Mouse (Mus musculus): Measurements from ENCODE around the gene Slc7a4.
A peak's percentile ranks its signal among the peaks of the same experiment; 100 is the strongest.
"Not testable (repeated sequence)": the region's sequence is repeated elsewhere in the genome, so short reads cannot be mapped to it uniquely, and the experiment has no call there.

Gene Slc7a4

DNA sequence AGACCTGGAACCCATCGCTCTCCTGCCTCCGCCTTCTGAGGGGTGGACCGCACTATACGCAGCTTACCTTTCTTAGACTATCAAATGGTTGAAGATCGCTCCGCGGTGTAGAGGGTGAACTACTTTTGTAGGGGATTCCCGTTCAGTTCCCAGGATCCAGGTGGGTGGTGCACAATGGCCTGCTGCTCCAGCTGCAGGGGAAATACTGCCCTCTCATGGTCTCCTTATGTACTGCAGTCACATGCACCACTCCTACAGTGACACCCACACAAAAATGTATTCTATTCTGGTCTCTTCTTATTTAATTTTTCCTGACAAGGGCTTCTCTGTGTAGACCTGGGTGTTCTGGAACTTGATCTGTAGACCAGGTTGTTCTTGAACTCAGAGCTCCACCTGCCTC lies at the start of gene Slc7a4:
Slc7a4 (minus strand) TSS at position 151 of the 400 bp plus-strand sequence.
- DNase-seq (ENCODE audit: low spot score in 2 of 2): no peak

DNA sequence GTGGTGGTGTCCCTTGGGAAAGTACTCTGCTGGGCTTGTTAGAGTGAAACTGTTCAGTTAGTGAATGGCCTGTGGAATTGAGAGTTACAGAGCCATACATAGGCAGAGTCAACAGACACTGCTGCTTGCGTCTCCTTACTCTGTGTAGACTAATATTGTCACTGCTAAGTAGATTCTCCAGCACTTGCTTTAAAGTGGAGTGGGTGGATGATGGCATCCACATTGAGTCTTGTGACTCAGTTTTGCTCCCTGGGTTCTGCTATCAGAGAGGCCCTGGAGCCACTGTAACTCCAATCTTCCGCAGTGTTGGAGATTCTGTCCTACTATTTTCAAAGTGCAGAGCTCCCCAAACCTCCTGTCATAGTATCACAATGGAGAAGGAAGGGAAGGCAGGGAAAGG lies 49.6 kb upstream of the Slc7a4 start:
- no peak for DNase-seq (ENCODE audit: low spot score in 2 of 2)

DNA sequence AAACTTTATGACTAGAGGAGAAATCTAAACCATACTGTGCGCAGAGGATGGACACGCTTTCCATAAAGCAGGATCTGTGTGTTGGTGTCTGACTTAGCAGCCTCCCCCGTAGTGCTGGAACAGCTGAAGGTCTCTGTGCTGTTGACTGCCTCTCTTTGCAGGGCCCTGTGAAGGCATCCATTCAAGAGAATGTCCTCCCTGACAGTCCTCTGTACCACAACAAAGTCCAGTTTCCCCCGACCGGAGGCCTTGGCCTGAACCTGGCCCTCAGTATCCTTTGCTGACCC lies 43.2 kb upstream of the Slc7a4 start:
- DNase-seq (ENCODE audit: low spot score in 2 of 2): no peak

DNA sequence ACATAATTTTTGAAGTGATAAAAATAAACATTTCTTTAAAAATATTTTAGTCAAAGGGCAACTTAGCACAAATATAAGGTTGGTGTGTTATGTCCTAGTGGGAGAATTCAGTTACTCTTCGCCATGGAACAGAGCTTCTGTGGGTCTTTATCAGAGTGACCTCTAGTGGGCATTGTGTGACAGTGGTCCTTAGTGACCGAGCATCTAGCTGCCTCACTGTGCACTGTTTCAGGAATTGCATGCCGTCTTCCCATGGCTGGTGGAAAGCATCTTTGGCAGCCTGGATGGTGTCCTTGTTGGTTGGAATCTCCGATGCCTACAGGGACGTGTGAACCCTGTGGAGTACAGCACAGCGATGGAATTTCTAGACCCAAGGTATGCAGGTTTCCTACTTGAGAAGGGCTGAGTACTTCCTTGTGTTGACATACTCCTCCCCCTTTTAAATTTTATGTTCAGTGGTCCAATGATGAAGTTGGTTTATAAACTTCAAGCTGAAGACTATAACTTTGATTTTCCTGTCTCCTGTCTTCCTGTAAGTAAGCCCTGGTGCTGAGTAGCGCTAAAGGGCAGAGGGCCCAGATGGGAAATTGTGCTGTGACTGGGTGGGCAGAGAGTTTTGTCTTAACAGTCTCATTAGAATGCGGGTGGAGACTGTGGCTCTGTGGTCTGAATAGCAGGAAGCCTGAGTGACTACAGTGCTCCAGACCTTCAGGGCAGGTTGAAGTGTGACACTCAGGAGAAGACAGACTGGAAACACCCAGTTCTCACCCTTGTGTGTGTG lies 42.7 kb upstream of the Slc7a4 start:
- no peak for DNase-seq (ENCODE audit: low spot score in 2 of 2)

DNA sequence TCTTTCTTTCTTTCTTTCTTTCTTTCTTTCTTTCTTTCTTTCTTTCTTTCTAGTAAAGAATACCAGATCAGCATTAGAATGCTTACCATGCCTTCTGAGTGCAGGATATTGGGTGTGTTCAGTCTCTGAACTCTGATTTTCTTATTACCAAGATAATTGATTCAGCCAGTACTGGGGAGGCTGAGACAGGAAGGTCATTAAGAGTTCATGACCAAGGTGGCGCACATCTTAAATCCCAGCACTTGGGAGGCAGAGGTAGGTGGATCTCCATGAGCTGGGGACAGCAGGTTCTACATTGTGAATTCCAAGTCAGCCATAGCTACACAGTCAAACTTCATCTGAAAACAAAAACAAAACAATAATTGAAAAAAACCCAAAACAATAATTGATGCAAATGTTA lies 38.9 kb upstream of the Slc7a4 start:
- no peak for DNase-seq (ENCODE audit: low spot score in 2 of 2)

DNA sequence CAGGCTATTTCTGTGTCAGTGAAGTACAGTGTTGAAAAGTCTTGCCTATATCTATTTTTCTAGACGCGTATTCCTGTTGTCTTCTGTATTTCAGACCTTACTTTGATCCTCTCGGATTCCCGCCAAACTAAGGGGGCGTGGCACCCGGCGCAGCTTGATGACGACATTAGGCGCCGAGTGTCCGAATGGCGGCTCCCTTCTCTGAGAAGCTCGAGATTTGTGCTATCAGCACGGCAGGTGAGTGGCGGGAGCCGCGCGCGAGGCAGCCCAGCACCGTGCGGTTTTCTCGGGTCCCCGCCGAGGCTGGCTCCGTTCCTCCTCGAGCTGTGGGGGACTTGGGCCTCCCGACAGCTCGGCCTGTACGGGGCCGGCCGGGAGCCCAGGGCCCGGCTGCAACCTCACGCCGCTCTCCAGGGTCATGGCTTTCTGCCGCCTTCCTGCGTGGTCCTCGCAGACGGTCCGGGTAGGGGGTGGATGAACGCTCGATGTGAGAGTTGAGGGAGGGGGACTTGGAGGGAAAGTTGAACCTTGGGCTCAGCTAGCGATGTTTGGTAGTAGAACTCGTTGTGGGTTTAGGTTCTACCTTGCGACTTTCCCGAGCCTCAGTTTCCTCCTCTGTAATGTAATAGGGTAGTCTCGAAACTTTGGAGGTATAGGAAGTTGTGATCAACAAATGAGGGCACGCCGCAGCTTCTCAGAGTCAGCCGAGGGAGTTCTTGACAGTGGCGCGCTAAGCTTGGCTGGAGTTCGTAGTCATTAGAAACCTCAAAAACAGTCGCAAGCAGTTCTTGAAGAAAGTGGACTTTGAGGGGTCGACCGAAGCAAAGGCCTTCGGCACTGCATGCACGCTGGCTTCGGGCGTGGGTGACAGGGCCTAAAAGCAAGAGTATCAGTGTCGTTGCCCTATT lies 36.4 kb upstream of the Slc7a4 start, which contains the start of gene Smpd4:
Smpd4 (plus strand) TSS at position 157 of the 908 bp plus-strand sequence.
- peak; percentile 93 to 96 for DNase-seq (ENCODE audit: low spot score in 2 of 2)

DNA sequence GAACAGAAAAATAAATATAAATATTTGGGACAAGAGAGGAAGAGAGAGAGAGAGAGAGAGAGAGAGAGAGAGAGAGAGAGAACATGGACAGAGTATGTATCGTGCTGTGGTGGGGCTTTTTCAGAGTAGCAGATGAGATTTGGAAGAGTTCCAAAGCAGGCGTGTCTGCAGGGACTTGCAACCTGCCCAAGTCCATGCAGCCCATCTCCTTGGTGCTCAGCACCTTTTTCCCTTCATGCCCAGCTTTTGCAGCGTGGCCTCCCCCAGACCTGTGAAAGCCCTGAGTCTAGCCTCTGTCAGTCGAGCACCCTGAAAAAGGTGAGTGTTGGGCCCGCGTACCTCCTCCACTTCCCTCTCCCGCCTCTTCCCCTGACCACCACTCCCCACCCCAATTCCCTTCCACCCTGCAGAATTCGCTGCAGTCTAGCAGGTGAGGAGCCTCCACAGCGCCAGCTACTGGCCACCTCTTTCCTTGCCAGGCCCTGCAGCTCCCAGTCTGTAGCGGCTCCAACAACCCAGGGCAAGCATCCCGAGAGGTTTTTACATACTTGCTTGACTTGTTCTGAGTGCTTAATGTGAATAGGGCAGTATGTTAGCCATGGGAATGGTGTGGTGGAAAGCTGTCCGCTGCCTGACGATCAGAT lies 35.0 kb upstream of the Slc7a4 start:
- peak in 1 of 2 experiments; percentile 48 for DNase-seq (ENCODE audit: low spot score in 2 of 2)

DNA sequence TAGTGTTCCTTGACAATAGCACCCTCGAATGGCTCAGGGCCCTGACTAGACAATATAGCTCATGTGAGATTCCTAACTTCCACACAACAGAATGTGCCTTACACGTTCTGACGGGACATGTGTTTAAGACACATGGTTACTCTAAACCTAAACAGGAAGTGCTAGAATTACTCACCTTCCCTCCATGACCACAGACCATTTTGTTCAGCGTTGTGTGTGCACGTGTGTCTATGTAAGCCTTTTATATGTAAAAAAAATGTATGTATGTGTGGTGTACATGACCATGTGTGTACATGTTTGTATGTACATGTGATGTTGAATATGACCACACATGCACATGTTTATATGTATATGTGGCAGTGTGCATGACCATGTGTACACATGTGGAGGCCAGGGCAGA lies 33.2 kb upstream of the Slc7a4 start:
- no peak for DNase-seq (ENCODE audit: low spot score in 2 of 2)

DNA sequence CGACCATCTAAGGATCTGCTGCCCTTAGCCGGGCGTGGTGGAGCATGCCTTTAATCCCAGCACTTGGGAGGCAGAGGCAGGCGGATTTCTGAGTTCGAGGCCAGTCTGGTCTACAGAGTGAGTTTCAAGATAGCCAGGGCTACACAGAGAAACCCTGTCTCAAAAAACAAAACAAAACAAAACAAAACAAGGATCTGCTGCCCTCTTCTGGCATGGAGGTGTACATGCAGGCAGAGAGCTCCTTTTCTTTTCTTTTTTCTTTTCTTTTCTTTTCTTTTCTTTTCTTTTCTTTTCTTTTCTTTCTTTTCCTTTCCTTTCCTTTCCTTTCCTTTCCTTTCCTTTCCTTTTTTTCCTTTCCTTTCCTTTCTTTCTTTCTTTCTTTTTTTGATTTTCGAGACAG lies 31.7 kb upstream of the Slc7a4 start:
- DNase-seq (ENCODE audit: low spot score in 2 of 2): not testable (repeated sequence)

DNA sequence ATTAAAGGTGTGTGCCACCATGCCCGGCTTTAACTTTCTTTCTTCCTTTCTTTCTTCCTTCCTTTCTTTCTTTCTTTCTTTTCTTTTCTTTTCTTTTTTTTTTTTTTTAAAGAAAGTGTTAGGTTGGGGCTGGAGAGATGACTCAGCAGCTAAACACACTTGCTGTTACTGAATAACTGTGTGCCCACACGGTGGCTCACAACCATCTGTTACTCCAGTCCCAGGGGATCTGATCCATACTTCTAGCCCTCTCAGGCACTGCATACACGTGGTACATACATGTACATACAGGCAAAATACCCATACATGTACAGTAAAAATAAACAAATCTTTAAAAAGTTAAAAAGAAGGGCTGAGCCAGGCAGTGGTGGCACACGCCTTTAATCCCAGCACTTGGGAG lies 28.4 kb upstream of the Slc7a4 start:
- no peak for DNase-seq (ENCODE audit: low spot score in 2 of 2)

DNA sequence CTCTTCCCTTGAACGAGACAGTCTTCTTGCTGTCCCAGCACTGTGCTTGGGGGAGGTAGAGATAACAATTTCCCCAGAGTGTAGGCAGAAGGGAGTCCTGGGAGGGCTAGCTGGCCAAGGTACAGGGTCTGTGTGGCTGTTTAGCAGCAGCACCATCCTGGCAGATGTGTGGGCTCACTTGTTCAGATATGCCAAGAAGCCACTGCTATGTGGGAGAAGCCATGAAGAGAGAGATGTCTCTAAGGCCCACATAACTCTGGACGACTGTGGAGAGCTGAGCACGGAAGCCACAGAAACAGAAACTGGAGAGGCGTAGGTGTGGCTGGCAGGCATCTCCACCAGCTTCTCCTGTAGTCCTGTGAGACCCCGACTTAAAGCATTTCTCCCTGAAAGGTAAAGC lies 22.7 kb upstream of the Slc7a4 start:
- no peak for DNase-seq (ENCODE audit: low spot score in 2 of 2)

DNA sequence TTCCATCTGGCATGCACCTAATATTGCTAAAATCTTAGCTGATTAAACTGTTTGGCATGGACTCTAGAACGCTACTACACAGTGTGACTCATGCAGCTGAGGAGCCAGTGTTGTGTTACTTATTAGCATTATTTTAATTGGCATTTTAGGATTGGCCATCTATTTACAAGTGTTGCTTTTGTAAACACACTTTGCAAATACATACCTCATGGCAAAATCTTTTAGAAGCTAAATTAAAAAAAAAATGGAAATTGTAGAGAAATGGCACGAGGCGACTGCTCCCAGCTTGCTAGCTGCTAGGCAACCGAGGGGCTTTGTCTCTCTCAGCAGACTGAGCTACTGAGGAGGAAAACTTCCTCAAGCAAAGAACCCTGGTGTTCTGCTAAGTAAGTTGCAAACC lies 21.9 kb upstream of the Slc7a4 start:
- DNase-seq (ENCODE audit: low spot score in 2 of 2): no peak

DNA sequence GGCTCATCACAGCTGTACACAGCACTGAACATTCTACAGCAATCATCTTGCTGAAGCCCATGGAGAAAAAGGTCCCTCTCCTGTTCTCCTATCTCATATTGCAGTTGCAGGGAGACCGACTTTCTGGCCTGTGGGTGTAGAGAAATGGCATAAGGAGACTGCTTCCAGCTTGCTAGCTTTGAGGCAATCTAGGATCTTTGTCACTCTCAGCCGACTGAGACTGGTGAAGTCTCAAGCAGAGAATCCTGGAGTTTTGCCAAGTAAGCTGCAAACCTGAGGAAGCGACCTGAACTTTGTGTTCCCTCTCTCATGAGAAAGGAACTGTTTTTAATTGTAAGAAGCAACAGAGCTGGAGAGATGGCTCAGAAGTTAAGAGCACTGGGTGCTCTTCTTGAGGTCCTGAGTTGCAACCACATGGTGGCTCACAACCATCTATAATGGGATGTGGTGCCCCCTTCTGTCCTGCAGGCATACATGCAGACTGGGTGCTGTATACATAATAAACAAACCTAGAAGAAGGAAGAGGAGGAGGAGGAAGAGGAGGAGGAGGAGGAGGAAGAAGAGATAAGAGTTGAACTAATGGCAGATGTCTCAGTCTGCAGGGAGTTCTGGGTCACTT lies 18.0 kb upstream of the Slc7a4 start:
- no peak for DNase-seq (ENCODE audit: low spot score in 2 of 2)

DNA sequence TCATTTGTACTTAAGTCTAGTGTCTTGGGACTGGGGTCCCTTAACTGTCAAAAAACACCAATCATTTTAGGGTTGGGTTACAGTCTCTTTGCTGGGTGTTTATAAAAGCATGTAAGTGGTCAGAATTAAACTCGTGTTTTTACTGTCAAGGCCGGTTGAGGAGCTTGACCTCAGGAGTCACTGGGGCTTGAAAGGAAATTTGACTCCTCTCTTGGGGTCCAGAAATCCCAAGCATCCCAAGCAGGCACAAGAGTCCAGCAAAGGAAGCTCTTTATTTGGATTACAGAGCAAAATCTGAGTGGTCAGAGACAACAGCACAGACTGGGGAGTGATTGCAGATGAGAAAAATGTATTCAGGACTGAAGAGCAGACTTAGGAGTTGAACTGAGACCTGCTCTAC lies 7.7 kb upstream of the Slc7a4 start:
- DNase-seq (ENCODE audit: low spot score in 2 of 2): no peak

DNA sequence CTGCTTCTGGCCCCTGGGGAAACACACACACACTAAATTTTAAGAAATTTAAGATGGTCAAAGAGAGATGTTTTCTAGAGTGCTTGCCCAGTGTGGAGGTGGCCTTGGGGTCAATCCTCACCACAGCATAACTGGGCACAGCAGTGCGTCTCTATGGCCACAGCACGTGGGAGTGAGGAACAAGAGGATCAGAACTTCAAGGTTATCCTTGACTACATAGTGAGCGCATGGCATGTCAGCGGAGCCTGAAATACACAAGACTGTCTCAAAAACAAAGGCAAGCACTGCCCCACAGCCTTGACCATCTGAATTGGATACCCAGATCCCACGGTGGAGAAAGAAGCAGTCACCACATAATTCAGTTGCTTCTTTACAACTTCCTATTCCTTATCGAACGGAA lies 1.5 kb upstream of the Slc7a4 start:
- DNase-seq (ENCODE audit: low spot score in 2 of 2): no peak

DNA sequence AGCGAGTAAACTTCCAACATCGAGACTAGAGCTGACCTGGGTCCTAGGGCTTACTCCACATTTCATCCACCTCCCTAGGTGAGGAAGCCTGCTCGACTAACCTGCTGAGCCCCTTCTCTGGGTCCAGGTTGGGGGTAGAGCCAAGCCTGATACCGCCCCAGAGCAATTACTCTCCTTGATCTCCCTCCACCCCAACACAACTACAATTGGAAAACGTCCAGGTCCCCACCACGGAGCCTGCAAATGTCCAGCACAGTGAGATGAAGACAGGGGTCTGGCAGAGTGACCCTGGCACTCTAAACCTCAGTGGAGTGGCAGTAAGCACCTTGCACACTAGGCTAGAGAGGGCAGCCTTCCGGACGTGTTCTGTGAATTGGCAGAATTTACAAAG lies 6.2 kb downstream of the Slc7a4 start:
- DNase-seq (ENCODE audit: low spot score in 2 of 2): no peak

DNA sequence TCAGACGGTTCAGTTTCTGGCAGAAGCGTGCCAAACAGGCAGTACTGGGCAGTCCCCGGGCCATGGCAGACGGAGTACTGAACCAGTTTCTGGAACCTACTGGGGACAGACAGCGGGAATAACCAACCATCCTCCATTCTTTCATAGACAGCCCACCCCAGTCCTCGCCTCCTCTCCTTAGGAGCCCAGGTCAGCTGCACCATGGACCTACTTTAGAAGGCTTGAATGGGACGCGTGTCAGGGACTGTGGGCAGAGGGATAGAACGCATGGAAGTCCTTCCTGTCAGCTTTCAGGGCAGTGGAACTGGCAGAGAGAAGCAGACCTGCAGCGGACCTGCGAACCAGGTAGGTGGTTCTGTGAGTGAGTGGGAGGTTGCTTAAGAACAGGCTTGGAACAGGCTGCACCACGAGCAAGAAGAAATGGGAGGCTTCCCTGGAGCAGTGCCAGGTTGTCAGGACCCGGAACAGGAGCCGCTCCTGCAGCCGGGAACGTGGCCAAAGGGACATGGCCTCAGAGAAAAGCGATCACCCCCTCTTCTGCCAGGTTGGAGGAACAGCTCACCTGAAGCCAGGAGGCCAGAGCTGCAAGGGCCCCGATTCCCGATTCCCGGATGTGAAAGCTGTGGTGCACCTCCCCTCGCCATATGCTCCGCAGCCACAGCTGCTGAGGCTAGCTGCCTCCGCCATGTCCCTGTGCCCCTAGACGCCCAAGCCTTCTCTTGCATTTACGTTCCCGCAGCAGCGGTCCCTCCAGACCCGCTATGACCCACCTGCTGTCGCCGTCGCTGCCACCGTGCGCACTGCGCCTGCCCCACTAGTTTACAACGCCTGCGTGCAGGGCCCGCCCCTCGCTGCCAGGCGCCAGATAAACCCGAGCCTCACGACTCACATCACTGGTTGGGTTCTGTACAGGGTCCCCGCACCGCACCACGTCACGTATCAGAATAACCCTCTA lies 6.9 kb downstream of the Slc7a4 start:
- DNase-seq (ENCODE audit: low spot score in 2 of 2): peak; percentile 42 to 73

DNA sequence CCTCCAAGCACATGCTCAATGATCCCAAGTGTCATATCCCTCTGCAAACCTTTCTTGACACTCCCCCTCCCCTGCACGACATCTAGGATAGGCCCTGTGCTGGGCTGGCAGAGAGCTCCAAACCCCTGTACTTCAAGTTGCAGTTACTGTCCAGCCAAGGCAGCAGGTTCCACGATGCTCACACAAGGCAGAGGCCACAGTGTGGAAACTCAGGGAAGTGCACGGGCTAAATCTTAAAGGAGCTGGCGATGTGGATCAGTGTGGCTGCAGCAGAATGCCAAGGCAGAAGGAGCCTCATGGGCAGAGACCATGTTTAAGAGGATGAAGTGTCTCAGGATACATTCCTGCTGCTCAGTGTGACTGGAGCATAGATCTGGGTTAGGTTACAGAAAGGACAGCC lies 16.8 kb downstream of the Slc7a4 start:
- no peak for DNase-seq (ENCODE audit: low spot score in 2 of 2)

DNA sequence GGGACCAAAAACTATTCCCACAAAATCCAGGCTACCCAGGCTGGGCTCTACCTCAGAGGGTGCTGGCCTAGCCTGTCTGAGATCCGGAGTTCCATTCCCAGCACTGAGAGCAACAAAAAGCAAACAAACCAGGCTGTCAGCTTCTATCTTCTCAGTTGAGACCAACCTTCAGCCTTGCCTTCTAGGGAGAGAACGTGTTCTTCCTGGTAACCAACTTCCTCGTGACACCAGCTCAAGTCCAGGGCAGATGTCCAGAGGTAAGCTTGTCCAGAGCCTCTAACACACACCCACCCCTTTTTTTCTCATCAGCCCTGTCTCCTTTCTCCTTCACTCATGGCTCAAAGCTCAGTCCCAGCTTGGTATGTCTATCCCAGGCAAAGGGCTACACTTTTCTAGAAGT lies 18.2 kb downstream of the Slc7a4 start:
- DNase-seq (ENCODE audit: low spot score in 2 of 2): no peak

DNA sequence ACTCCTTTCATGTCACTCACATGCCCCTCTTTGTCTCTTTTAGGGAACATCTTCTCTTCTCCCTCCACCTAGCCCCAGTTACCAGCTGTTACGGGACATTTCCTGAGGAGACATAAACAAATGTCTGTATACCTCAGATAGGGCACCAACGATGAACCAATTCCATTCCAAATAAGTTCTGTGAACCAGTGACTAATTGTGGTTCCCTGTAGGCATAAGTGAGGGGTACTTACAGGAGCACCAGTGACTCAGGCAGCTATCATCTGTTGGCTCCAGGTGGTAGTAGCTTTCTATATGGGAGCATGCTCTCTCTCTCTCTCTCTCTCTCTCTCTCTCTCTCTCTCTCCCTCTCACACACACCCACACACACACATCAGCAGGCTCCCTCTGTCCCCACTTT lies 18.8 kb downstream of the Slc7a4 start:
- no peak for DNase-seq (ENCODE audit: low spot score in 2 of 2)

DNA sequence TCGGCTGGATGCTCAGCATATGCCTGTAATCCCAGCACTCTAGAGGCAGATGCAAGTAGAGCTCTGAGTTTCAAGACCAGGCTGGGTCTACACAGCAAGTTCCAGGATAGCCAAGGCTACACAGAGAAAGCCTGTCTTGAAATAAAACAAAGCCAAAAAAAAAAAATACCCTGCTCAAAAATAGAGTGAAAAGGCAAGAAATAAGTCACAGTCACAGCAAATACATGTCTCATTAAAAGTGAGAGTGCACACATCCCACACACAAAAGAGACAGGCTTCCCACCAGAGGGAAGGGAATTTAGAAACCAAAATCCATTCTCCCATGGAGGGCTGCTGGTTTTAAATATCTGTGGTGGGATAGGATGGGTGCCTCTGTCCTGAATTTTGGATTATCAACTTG lies 19.4 kb downstream of the Slc7a4 start:
- DNase-seq (ENCODE audit: low spot score in 2 of 2): no peak

All from cerebellum, postnatal 4 days (tissue).